Mouse (Mus musculus) c-Kit-positive CD71-positive TER-119-negative erythroid progenitor cells, embryonic 14.5 days (primary cell): ENCODE data around the gene Lrrc38.
"Not testable (repeated sequence)": the region's sequence is repeated elsewhere in the genome, so short reads cannot be mapped to it uniquely, and the experiment has no call there.

ENCODE experiments used
- DNase-seq: peaks from one replicate; pipeline ENCODE4 v3.0.0-alpha.2; 2013; ENCODE audit warnings: low read depth

Gene Lrrc38

DNA sequence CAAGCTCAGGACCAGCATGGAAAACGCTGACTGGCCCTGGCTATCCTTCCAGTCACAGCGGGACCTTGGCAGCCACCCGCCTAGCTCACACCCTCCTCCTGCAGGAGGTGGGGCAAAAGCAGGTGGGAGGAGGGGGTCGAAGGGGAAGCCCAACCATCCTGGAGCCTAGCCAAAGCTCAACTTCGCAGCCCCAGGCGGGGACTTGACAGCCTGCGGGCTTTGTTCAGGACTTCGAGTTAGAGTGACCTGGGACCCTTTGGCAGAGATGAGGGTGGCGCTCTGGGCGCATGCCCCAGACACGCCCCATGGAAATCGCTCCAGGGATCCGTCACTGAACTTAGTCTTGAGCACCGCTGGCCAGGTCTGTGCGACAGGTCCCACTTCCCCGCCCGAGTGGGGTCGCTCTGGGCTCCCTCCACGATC is at the start of gene Lrrc38:
Lrrc38 (plus strand) TSS at position 274 of the 423 bp plus-strand sequence.
- no peak for DNase-seq

GRCm38 (mm10) chr4:143300113-143300688 is 49.4 kb upstream of the Lrrc38 start:
- no peak for DNase-seq

DNA sequence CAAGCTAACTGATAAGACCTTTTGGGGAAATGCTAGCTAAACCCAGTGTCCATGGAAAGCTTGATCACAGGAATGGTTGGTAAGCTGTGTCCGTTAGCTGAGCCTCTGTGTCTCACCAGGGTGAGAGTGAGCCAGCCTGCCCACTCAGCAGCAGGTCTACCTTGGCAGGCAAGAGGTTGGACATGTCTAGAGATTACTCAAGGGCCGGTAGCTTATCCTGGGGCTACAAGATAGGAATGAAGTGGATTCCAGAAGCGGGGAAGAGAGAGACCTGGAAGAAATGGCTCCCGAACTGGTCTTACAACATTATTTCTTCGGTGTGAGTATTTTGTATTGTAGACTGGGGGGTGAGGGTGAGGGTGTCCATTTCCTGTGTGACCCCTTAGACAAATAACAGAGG is 48.5 kb upstream of the Lrrc38 start:
- DNase-seq = no peak

GRCm38 (mm10) chr4:143301875-143302274 is 47.7 kb upstream of the Lrrc38 start:
- DNase-seq = no peak

DNA sequence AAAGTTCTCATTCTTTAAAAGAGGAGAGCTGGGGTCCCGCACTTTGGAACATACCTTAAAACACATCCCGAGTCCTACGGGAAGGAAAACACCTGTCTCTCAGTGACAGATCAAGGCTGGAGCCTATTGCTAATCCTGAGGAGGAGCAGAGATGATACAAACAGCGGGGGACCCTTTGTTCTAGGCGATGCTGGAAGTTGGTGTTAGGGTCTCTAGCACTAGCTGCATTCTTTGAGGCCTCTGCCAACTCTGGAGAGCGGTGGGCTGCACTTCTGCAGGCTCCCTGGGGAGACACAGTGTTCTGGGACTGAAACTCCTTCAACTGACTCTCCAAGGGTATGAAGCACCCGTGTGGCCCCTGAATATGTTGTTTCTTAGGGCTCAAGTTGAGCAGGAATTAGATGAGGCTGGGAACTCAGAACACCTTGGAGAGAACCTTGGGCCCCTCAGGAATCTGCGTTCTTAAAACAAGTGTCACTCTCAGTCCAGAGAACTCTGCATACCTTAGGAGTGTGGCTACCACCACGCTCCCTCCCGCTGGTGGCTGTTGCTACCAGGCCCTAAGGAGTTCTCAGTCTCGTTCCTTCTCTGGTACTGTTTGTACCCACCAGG is 47.2 kb upstream of the Lrrc38 start:
- DNase-seq = no peak

DNA sequence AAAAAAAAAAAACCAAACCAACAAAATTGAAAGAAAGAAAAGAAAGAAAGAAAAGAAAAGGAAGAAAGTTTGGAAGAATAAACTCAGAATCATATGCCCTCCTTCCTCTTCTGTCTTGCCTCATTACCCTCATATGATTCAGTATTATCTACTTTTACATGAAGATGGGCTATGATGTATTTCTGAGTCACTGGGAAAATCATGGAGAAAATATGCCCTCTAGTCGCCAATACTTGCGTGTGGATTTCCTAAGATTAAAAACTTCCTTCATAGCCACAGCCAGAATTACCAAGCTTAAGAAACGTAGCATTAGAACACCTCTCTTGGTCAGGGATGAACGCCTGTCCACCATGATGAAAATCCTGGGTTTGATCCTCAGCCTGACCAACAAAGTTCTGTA is 44.5 kb upstream of the Lrrc38 start:
- DNase-seq = no peak

DNA sequence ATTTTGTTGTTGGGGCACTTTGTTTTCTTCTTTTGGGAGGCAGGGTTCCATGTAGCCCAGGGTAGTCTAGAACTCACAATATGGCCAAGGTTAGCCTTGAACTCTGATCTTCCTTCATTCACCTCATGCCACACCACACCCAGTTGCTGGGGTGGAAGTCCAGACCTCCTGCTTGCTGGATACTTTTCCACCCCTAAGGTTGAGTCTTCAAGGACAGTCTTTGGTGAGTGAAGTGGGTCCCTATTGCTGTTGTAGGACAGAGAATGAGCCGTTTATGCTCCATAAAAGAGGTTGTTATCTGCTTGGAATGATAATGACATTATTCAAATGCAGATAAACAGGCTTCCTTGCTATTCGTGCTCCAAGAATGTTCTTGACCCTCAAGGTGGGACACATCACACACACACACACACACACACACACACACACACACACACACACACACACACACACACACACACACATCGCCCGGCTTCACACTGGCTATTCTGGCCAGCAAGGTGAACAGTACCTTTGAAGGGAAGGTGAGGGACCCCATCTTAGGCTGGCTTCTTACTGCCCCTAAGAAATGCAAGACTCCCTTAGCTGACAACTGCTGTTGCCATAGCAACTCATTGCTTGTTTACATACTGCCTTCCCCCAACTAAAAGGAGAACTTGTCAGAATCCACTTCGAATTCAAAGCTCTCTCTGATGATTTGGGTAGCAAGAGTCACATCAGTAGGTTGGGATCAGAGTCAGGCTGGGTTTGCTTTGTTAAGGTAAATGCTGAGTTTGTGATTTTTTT is 43.4 kb upstream of the Lrrc38 start:
- no peak for DNase-seq

DNA sequence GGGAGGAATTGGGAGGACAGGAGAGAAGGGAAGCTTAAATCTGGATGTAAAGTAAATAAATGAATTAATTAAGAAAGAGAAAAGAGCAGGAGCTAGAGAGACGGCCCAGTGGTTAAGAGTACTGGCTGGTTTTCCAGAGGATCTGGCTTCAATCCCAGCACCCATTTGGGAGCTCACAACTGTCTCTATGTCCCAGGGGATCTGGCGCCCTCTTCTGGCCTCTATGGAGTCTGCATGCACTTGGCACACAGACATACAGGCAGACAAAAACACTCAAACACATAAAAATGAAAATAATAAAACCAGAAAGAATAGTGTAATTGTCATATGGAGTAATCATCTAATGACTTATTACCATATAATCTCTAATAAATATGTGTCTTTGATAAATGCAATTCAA is 38.2 kb upstream of the Lrrc38 start:
- DNase-seq = no peak

- no peak for DNase-seq
These were observed 36.3 kb upstream of the Lrrc38 start for GRCm38 (mm10) chr4:143313299-143313698.

DNA sequence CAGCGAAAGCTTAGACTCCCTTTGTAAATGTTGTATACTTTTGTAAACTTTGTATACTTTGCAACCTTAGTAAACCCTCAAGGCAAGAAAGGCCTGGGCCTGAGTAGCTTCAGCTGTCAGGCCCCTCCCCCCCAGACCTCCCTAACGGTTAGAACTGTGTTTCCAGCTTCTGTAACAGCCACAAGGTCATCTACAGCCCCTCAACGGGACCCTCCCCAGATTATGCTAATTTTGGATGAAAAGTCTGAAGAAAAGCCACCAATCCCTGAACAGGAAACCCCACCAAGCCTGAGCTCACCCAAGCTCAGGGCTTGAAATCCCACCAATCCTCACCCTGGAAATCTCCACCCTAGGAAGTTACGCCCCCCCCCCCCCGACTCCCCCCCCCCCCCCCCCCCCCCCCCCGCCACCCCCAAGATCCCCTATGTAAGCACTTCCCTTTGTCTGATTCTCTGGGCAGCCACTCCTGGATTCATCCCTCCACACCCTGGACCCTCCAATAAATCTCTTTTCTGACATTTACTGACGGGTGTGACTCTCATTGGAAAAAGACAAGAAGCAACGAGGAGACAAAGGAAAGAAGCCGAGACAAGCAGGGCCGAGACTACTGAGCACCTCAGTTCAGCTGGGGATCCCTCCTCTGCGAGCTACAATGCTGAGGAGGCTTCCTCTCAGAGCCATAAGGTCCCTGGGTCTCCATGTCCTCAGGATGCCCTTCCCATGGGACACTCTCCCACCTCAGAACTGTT is 25.2 kb upstream of the Lrrc38 start:
- no peak for DNase-seq

GRCm38 (mm10) chr4:143324925-143325624 is 24.5 kb upstream of the Lrrc38 start:
- no peak for DNase-seq

GRCm38 (mm10) chr4:143325625-143325941 is 24.0 kb upstream of the Lrrc38 start:
- DNase-seq = peak; percentile 31

- no peak for DNase-seq
These were observed 19.0 kb upstream of the Lrrc38 start for GRCm38 (mm10) chr4:143330566-143330965.

- no peak for DNase-seq
These were observed 17.8 kb upstream of the Lrrc38 start for GRCm38 (mm10) chr4:143331787-143332186.

GRCm38 (mm10) chr4:143334145-143334544 is 15.4 kb upstream of the Lrrc38 start:
- DNase-seq = no peak

DNA sequence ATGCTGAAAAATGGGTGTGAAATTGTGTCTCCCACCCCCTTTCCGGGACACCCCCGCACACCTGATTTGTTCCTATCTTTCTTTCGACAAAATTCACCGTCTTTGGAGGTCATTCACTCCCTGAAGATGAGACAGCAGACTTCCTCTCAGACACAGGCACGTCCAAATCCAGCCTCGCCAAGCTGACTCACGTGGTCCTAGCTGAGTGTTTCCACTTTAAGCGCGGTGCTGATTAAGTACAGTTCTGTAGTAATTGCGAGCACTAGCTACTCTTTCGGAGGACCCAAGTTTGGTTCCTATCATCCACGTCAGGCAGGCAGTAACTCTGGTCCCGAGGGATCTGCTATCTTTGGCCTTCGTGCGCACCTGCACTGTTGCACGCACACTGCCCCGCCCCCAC is 14.6 kb upstream of the Lrrc38 start:
- no peak for DNase-seq

DNA sequence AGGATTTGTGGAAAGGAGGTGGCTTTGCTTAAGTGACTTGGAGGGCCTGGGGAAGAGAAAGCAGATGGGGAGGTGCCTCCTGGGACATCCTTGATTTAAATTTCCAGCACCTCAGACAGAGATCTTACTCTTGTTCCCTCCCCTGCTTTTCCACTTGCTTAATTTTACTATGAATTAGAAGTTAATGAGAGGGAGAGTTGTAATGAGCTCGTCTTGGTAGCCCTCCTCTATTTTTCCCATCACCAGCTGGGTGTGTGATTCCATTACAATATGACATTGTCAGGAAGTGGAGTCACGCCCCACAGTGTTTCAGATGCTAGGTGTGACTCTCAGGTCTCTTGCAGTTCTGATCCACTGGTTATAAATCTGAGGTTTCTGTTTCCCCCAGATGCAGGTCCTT is 13.5 kb upstream of the Lrrc38 start:
- no peak for DNase-seq

- no peak for DNase-seq
These were observed 9.7 kb upstream of the Lrrc38 start for GRCm38 (mm10) chr4:143339808-143340207.

- no peak for DNase-seq
These were observed 8.1 kb upstream of the Lrrc38 start for GRCm38 (mm10) chr4:143341470-143341869.

- DNase-seq = not testable (repeated sequence)
These were observed 4.1 kb upstream of the Lrrc38 start for GRCm38 (mm10) chr4:143345491-143345890.

DNA sequence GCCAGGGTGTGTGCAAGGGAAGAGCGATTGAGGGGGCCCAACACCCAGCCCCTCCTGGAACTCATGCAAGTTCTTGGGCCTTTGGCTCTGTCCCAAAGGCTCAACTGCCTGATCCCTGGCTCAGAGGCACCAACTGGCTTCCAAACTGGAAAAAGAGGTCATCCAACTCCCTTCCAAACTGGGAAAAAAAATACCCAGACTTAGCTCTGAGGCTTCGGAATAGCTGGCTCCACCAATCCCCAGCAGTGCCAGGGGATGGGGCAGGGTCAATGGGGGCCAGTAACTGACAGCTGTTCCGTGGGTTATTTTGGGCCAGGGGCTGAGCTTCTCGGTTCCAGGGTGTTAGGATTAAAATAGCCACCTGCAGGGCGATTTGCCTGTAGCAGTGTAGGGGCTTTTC is 879 bp upstream of the Lrrc38 start:
- DNase-seq = no peak
